Mouse (Mus musculus) heart, embryonic 15.5 days (tissue): ENCODE measurements around the gene Tenm2. TPM values are rescaled to one million over a fixed set of nuclear protein-coding genes. Genes with fewer than 3 reads are reported as not detected.
A peak's percentile ranks its signal among the peaks of the same experiment; 100 is the strongest.

Experiments used
- ATAC-seq: fragments of 200-750 bp; cut with Nextera tagmentation; replicated peaks from 2 replicates; pipeline ENCODE4 v1.8.0; 2017; ENCODE audit warnings: low read depth, moderate TSS enrichment; ENCODE audit not compliant: insufficient number of reproducible peaks, insufficient read depth, low FRiP score
- H3K27ac ChIP-seq: fragments of 300-500 bp; sonication (generic); 2 replicates; pipeline ENCODE4 v1.5.1; 2015; ENCODE audit warnings: mild to moderate bottlenecking, inconsistent platforms
- H3K27me3 ChIP-seq: fragments of 300-500 bp; sonication (generic); 2 replicates; pipeline ENCODE4 v1.6.1; 2015; ENCODE audit warnings: inconsistent platforms
- H3K36me3 ChIP-seq: fragments of 300-500 bp; sonication (generic); 2 replicates; pipeline ENCODE4 v1.6.1; 2015; ENCODE audit warnings: mild to moderate bottlenecking, inconsistent platforms
- H3K4me1 ChIP-seq: fragments of 300-500 bp; sonication (generic); replicated peaks from 2 replicates; pipeline ENCODE4 v1.6.1; 2015; ENCODE audit warnings: inconsistent platforms
- H3K4me2 ChIP-seq: fragments of 300-500 bp; sonication (generic); 2 replicates; pipeline ENCODE4 v1.6.1; 2015; ENCODE audit warnings: inconsistent platforms, mild to moderate bottlenecking, moderate library complexity
- H3K4me3 ChIP-seq: fragments of 300-500 bp; sonication (generic); 2 replicates; pipeline ENCODE4 v1.5.1; 2015; ENCODE audit warnings: mild to moderate bottlenecking, inconsistent platforms
- H3K9ac ChIP-seq: fragments of 300-500 bp; sonication (generic); 2 replicates; pipeline ENCODE4 v1.6.1; 2015; ENCODE audit warnings: mild to moderate bottlenecking, inconsistent platforms
- H3K9me3 ChIP-seq: fragments of 300-500 bp; sonication (generic); replicated peaks from 2 replicates; pipeline ENCODE4 v1.6.1; 2016; ENCODE audit warnings: inconsistent platforms
- WGBS: fragments of 180-500 bp; shearing (Covaris S2); methylation state at CpG from one replicate; pipeline ENCODE4 v1.1.7; 2015; ENCODE audit warnings: mixed read lengths; 5-methylcytosine and 5-hydroxymethylcytosine counted together
- polyA plus RNA-seq: library from polyadenylated mRNA; unstranded; fragments of >200 nt; fragmentation: Nextera tagmentation; extraction: Ambion mirVana; gene quantifications from 2 replicates; pipeline ENCODE4 v1.2.1, GENCODE M21; 2015

Gene Tenm2
- polyA plus RNA-seq, 1 experiment from 2014 or later = 0.49 TPM

GRCm38 (mm10) chr11:36664026-36664425 is 571.7 kb downstream of the Tenm2 start:
- H3K4me3 ChIP-seq = no peak overlapping the region
- 93% methylated on average over 1 of the region's 1 CpGs for whole genome bisulfite sequencing
- no peaks in the 10 kb centered on the region for H3K4me1 ChIP-seq
- H3K27ac ChIP-seq = no peak overlapping the region
- H3K9ac ChIP-seq = no peak overlapping the region
- no peaks in the 10 kb centered on the region for H3K36me3 ChIP-seq
- no peaks in the 10 kb centered on the region for H3K9me3 ChIP-seq
- no peak for ATAC-seq
- H3K27me3 ChIP-seq = no peaks in the 10 kb centered on the region
- no peak overlapping the region for H3K4me2 ChIP-seq

DNA sequence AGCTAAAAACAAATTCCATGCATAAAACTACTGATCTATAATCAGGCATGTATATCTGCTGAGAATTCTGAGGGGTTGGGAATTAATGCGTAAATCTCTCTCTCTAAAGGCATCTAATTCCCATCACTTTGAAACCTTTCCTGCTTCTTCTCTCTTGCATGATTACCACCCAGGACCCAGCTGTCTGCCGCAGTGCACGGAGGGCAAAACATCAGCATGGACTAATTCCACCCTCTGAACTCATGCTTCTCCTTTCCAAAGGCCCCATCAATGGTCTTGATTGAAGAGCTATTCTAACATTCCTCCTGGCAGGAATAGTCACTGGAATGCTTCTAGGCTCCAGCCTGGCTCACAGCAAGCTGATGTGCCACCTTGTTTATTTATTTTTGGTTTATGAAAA is 572.2 kb downstream of the Tenm2 start:
- no peak overlapping the region for H3K9ac ChIP-seq
- ATAC-seq = no peak
- no peak overlapping the region for H3K4me2 ChIP-seq
- H3K27ac ChIP-seq = no peak overlapping the region
- H3K27me3 ChIP-seq = no peaks in the 10 kb centered on the region
- 65% methylated on average over 3 of the region's 3 CpGs for WGBS
- H3K9me3 ChIP-seq = no peaks in the 10 kb centered on the region
- no peak overlapping the region for H3K4me3 ChIP-seq
- no peaks in the 10 kb centered on the region for H3K36me3 ChIP-seq
- H3K4me1 ChIP-seq = no peaks in the 10 kb centered on the region

DNA sequence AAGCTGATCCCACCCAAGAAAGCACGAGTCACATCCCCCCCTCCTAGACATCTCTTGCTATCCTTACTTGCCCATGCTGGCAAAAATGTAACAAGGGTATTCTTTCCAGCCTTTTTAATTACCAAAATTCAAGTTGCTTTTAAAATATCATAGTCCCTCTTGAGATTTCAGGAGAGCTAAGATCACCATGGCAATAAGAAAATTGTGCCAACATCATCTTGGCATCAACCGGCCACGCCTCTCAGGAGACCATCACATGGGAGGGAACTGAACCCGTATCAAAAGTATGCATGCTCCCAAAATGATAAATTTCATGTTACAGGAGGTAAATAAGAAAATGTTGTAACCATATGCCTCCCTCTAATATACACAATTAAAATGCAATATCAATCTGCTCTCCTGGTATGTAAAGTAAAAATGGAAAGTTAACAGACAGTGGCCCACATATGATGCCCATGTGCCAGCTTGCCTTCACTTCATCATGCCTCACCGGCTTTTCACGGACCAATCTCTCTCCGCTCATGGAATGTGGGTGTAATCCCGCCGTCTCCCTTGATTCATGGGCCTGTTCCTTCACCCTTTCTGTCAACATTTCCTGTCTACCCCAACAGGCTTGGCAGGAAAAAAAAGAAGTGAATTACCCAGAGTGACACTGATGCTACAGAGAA is 582.0 kb downstream of the Tenm2 start:
- no peak overlapping the region for H3K27ac ChIP-seq
- no peak for ATAC-seq
- H3K4me3 ChIP-seq = no peak overlapping the region
- peaks cover 3% of the 10 kb centered on the region; the same call in 1 of the 2 replicates for H3K4me1 ChIP-seq
- H3K27me3 ChIP-seq = no peaks in the 10 kb centered on the region
- H3K9me3 ChIP-seq = no peaks in the 10 kb centered on the region
- no peak overlapping the region for H3K9ac ChIP-seq
- WGBS = 73% methylated on average over 9 of the region's 9 CpGs
- no peaks in the 10 kb centered on the region for H3K36me3 ChIP-seq
- no peak overlapping the region for H3K4me2 ChIP-seq

DNA sequence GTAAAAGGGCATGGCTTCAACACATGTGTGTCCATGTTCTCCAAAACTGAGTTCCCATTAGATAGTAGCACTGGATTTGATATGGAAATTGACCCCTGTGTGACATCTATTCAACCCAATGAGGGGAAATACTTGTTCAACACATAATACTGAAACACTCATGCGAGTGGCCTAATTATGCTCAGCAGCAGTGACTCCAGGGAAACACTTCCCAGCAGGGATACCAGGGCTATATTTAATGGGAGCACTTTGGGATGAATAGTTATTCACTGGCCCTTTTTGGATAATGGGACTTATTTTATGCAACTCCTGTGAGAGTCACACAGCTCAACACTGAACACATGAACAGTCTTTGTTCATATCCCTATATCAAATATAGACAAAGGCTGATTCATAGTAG is 588.6 kb downstream of the Tenm2 start:
- no peaks in the 10 kb centered on the region for H3K36me3 ChIP-seq
- H3K4me2 ChIP-seq = no peak overlapping the region
- peaks cover 3% of the 10 kb centered on the region; the same call in 1 of the 2 replicates for H3K4me1 ChIP-seq
- ATAC-seq = no peak
- WGBS = 89% methylated on average over 1 of the region's 1 CpGs
- no peak overlapping the region for H3K4me3 ChIP-seq
- H3K9ac ChIP-seq = no peak overlapping the region
- H3K27ac ChIP-seq = no peak overlapping the region
- H3K9me3 ChIP-seq = no peaks in the 10 kb centered on the region
- H3K27me3 ChIP-seq = no peaks in the 10 kb centered on the region

DNA sequence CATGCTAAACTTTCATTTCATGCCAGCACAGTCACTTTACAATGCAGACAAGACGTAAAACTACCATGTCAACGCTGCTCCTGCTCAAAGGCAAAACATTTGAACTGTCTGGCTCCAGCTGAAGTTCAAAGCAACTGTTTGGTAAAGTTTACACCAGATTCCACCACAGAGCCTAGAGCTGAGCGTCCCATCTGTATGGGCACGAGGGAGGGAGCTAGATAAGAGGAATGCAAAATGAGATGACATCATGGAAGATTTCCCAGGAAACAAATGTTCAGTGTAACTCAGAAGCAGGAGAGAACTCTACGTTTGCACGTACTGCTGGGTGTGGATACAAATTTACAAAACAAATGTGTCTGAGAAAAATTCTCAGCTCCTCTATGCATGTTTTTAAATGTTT is 600.7 kb downstream of the Tenm2 start:
- 14% methylated on average over 6 of the region's 6 CpGs for WGBS

GRCm38 (mm10) chr11:36632201-36632600 is 603.6 kb downstream of the Tenm2 start:
- Histone ChIP-seq H3K27ac (no peak overlapping the region), H3K9me3 (no peaks in the 10 kb centered on the region), H3K27me3 (no peaks in the 10 kb centered on the region), H3K4me2 (no peak overlapping the region), H3K4me1 (peaks cover 5% of the 10 kb centered on the region), H3K4me3 (no peak overlapping the region), H3K9ac (no peak overlapping the region), H3K36me3 (no peaks in the 10 kb centered on the region)
- no peak for ATAC-seq

More for the DNA sequence above, 600.7 kb downstream of the Tenm2 start:
- Histone ChIP-seq H3K9me3 (no peaks in the 10 kb centered on the region), H3K27ac (peak overlapping the region; percentile 36; the same call in 1 of the 2 replicates), H3K4me2 (peak overlapping the region; percentile 39), H3K4me1 (peaks cover 5% of the 10 kb centered on the region), H3K9ac (no peak overlapping the region), H3K4me3 (no peak overlapping the region), H3K27me3 (no peaks in the 10 kb centered on the region), H3K36me3 (no peaks in the 10 kb centered on the region)
- ATAC-seq = peak; percentile 60; the same call in 1 of the 2 replicates

DNA sequence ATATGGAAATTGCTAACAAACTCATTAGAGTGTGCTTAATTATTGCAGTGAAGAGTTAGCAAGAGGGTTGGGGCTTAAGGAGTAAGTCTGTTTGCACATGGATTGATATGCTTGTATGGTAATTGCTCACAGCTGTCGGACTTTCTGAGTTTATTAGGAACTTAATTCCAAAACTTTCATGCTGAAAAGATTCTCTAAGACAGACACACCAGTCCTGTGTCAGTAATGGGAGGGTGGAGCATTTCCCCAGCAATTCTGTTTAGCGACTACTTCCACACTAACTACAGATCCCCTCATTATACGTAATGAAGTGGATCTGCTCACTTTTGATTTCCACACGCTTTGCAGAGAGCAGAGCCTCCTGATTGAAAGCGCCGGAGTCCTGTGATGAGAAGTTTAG is 622.0 kb downstream of the Tenm2 start:
- H3K36me3 ChIP-seq = no peaks in the 10 kb centered on the region
- H3K27me3 ChIP-seq = no peaks in the 10 kb centered on the region
- H3K4me3 ChIP-seq = no peak overlapping the region
- no peak overlapping the region for H3K4me2 ChIP-seq
- H3K4me1 ChIP-seq = no peaks in the 10 kb centered on the region
- no peak overlapping the region for H3K9ac ChIP-seq
- H3K27ac ChIP-seq = no peak overlapping the region
- no peak for ATAC-seq
- WGBS = 87% methylated on average over 6 of the region's 6 CpGs
- no peaks in the 10 kb centered on the region for H3K9me3 ChIP-seq

GRCm38 (mm10) chr11:36604815-36605382 is 630.9 kb downstream of the Tenm2 start:
- H3K4me1 ChIP-seq = no peaks in the 10 kb centered on the region
- 43% methylated on average over 8 of the region's 8 CpGs for WGBS
- no peak overlapping the region for H3K4me3 ChIP-seq
- H3K9me3 ChIP-seq = no peaks in the 10 kb centered on the region
- no peak overlapping the region for H3K27ac ChIP-seq
- no peaks in the 10 kb centered on the region for H3K27me3 ChIP-seq
- H3K9ac ChIP-seq = no peak overlapping the region
- ATAC-seq = no peak
- H3K36me3 ChIP-seq = no peaks in the 10 kb centered on the region
- H3K4me2 ChIP-seq = no peak overlapping the region

- no peak for ATAC-seq
- 28% methylated on average over 3 of the region's 3 CpGs for WGBS
- no peak overlapping the region for H3K4me2 ChIP-seq
Observed at GRCm38 (mm10) chr11:36604272-36604671, 631.5 kb downstream of the Tenm2 start.

GRCm38 (mm10) chr11:36592471-36592870 is 643.3 kb downstream of the Tenm2 start:
- no peak overlapping the region for H3K4me3 ChIP-seq
- H3K9me3 ChIP-seq = no peaks in the 10 kb centered on the region
- no peaks in the 10 kb centered on the region for H3K27me3 ChIP-seq
- no peak overlapping the region for H3K9ac ChIP-seq
- WGBS = 73% methylated on average over 1 of the region's 1 CpGs
- no peaks in the 10 kb centered on the region for H3K36me3 ChIP-seq
- peaks cover 4% of the 10 kb centered on the region; the same call in 1 of the 2 replicates for H3K4me1 ChIP-seq
- ATAC-seq = no peak
- H3K4me2 ChIP-seq = no peak overlapping the region
- H3K27ac ChIP-seq = no peak overlapping the region

More at GRCm38 (mm10) chr11:36604272-36604671, 631.5 kb downstream of the Tenm2 start:
- Histone ChIP-seq H3K36me3 (no peaks in the 10 kb centered on the region), H3K9ac (no peak overlapping the region), H3K27ac (no peak overlapping the region), H3K9me3 (no peaks in the 10 kb centered on the region), H3K27me3 (no peaks in the 10 kb centered on the region), H3K4me1 (no peaks in the 10 kb centered on the region), H3K4me3 (no peak overlapping the region)

- Histone ChIP-seq H3K9me3 (no peaks in the 10 kb centered on the region), H3K4me2 (no peak overlapping the region), H3K36me3 (no peaks in the 10 kb centered on the region), H3K4me1 (no peaks in the 10 kb centered on the region), H3K27ac (no peak overlapping the region), H3K4me3 (no peak overlapping the region), H3K9ac (no peak overlapping the region), H3K27me3 (no peaks in the 10 kb centered on the region)
- ATAC-seq = no peak
- 76% methylated on average over 2 of the region's 2 CpGs for WGBS
Observed at GRCm38 (mm10) chr11:36566146-36566545, 669.6 kb downstream of the Tenm2 start.

GRCm38 (mm10) chr11:36562851-36563250 is 672.9 kb downstream of the Tenm2 start:
- Histone ChIP-seq H3K4me3 (no peak overlapping the region), H3K27me3 (no peaks in the 10 kb centered on the region), H3K9me3 (no peaks in the 10 kb centered on the region), H3K27ac (no peak overlapping the region), H3K9ac (no peak overlapping the region), H3K36me3 (no peaks in the 10 kb centered on the region), H3K4me1 (no peaks in the 10 kb centered on the region), H3K4me2 (no peak overlapping the region)
- ATAC-seq = no peak
- WGBS = 67% methylated on average over 3 of the region's 3 CpGs
